Mouse (Mus musculus): ENCODE data around the gene Nosip.

The Nosip gene

DNA sequence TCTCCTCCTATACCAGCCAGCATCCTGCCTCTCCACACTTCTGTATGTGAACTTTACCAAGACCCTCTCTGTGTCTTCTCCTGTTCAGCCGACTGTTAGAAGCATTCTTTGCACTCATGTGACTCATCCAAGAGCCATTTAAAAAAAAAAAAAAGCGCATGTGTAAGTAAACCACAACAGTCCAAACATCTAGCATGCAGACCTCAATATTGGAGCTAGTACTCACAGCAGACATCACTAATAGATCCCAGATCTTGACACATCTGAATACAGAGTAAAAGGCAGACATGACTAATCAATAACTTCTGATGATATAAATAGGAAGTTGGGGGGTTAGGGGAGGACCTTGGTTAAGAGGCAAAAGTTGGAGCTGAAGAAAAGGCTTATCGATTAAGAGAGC lies 26.6 kb upstream of the Nosip start:
- no peak for DNase-seq (ENCODE audit: low spot score in 2 of 2)

GRCm38 (mm10) chr7:45036702-45037101 lies 25.5 kb upstream of the Nosip start:
- DNase-seq (ENCODE audit: low spot score in 2 of 2) = no peak

DNA sequence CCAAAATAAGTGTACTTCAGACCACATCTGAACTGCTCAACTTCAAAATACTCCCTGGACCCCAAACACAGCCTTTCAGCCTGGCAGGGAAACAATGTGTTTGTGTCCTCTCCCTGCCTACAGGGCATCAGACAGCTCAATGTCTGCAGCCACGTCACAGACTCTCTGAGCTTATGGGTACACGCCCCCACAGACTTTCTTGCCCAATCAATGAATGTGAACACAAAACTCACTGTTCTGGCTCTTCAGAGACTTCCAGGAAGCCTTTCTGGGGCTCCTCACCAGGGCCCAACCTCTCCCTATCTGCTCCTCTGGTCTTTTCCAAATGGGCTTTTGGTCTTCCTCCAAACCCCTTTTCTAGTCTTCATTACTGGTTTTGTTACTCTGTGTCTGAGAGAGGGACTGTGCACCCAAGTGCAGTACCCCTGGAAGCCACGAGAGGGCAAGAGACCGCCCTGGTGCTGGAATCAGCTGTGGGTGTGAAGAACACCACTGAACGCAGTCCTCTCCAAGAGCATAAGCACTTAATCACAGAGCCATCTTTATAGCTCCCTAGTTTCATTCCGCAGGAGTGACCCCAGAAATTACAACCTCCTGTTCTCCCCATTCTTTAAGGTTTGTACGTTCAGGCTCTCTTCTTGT lies 24.4 kb upstream of the Nosip start:
- peak; percentile 57 to 58 for DNase-seq (ENCODE audit: low spot score in 2 of 2)

DNA sequence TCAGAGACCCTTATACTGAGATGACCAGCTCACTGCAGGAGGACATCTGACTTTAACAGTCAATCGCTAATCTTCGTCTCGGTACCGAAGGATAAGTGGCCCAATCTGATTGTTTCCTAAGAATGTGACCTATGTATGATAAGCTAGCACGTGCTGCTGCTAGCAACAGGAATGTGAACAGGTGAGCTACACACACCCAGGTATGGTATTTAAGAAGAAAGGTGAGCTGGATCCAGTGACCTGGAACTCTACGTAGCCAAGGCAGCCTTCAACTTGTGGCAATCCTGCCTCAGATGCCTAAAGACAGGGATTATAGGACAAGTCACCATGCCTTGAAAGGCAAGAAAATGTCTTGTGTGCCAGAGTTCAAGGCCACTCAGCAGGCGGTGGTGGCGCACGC lies 23.8 kb upstream of the Nosip start:
- DNase-seq (ENCODE audit: low spot score in 2 of 2) = no peak

DNA sequence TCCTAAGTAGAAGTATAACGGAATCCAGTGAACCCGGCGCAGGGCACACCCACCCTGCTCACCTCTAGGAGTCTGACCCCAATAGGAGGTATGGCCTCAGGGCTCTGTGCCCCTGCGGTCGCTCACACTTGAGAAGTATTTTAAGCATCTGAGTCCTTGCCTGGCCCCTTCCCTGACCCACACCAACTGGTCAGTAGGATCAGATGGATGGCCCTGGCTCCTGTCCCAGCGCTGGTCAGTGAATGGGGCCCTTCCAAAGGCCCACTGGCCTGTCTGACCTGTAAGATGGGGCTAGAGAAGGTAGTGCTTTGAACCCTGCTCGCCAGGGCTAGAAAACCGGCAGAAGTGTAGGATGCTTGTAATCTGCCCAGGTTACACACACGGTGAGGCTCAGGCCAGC lies 21.4 kb upstream of the Nosip start:
- no peak for DNase-seq (ENCODE audit: low spot score in 2 of 2)

DNA sequence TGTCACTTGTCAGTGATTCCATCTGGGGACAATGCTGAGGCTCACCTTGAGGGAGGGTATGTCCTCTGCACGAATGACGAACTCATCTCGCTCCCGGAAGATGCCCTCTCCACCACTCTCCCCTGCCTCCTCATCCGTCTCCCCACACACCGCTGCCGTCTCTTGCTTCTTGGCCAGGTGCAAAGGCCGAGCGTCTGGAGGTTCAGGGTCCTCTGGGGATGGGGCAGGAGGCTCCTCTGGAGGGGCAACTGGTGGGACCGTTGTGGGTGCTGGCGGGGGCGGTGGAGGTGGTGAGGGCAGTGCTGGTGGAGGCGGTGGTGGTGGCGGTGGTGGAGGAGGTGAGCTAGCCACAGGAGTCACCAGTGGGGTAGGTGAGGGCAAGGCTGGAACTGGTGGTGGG lies 18.9 kb upstream of the Nosip start:
- no peak for DNase-seq (ENCODE audit: low spot score in 2 of 2)

DNA sequence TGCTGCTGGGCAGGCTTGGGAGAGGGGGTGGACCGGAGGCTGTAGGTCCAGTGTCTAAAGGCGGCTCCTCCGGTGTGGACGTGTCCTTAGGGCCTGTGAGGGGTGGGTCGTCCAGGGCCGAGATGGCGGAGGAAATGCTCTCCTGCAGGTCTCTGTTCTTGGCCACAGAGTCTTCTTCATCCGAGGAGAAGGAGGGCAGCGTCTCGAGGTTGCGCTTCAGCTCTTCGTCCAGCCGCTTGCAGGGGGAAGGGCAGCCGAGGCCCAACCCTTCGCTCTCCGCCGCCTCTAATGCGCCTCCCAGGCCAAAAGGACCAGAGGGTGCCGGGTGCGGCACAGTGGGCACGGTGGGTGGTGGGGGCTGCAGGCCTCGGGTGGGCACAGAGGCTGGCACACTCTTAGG lies 16.5 kb upstream of the Nosip start:
- no peak for DNase-seq (ENCODE audit: low spot score in 2 of 2)

DNA sequence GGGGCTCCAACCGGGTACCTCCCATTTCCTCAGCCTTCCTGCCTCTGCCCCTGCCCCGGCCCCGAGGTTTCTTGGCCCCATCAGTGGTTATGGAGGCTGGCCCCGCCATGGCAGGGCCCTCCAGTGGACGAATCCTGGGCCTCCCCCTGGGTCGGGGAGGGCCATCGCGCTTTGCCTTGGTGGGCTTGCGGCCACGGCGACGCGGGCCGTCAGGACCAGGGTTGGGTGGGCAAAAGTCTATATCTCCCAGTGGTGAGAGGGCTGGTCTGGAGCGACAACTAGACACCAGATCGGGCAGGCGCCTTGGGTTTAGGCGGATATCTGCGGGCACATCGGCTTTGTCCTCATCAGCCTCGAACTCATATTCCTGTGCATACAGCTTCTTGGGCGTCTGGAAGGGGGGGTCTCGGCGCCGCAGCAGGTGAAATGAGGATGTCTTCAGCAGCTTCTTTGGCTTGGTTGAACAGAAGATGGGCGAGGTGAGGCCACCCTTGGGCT lies 15.3 kb upstream of the Nosip start:
- DNase-seq (ENCODE audit: low spot score in 2 of 2) = no peak

GRCm38 (mm10) chr7:45047491-45047890 lies 14.7 kb upstream of the Nosip start:
- no peak for DNase-seq (ENCODE audit: low spot score in 2 of 2)

GRCm38 (mm10) chr7:45048001-45048890 lies 14.0 kb upstream of the Nosip start:
- no peak for DNase-seq (ENCODE audit: low spot score in 2 of 2)

- no peak for DNase-seq (ENCODE audit: low spot score in 2 of 2)
Measured at GRCm38 (mm10) chr7:45048923-45049657, 13.1 kb upstream of the Nosip start.

- peak; percentile 34 to 57 for DNase-seq (ENCODE audit: low spot score in 2 of 2)
Measured at GRCm38 (mm10) chr7:45050945-45051600, 11.2 kb upstream of the Nosip start.

- no peak for DNase-seq (ENCODE audit: low spot score in 2 of 2)
Measured at GRCm38 (mm10) chr7:45051601-45051974, 10.6 kb upstream of the Nosip start.

DNA sequence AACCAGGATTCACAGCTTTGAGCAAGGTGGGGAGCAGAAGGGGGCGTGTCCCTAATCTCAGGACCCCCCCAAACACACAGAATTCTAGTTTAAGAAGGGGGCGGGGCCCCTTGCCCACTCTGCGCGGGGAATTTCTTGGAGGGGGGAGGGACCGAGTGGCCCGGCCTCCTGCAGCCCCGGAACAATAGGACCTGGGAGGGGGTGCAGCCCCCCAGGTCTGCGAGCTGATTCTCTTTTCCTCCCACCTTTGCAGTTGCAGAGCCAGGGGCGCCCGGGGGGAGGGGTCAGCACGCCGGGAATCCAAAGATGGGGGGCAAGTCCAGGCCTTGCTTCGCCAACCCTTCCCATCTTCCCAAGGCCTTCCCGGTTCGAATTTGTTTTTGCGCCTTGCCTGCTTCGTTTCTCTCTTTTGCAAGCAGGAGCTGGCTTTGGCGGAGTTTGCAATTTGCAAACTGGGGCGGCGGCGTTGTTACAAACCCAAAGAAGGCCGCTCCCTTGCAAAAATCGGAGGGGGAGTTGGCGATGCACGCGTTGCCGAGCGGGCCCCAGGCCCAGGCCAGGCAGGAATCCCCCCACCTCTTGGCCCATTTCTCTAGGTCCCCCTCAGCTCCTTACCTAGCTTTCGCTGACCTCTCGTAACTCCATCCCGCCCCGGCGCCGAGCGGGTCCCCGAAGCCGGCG lies 9.9 kb upstream of the Nosip start:
- peak; percentile 37 to 46 for DNase-seq (ENCODE audit: low spot score in 2 of 2)

DNA sequence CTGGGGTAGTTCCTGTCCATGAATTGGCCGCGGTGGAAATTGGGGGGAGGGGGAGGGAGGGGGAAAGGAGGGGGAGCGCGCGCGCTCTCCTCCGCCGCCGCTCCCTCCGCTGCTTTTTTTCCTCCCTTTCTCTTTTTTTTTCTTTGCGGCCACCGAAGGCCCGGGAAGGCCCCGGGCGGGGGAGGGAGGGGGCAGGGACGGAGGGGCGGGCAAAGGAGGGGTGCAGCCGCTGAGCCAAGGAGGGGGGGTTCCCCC lies 9.4 kb upstream of the Nosip start, which contains the start of gene Prr12:
Gene Prr12 (minus strand): TSS at position 20 of the 255 bp plus-strand sequence.
- no peak for DNase-seq (ENCODE audit: low spot score in 2 of 2)

- DNase-seq (ENCODE audit: low spot score in 2 of 2) = peak; percentile 83 to 86
Measured at GRCm38 (mm10) chr7:45053117-45053930, 8.9 kb upstream of the Nosip start.

DNA sequence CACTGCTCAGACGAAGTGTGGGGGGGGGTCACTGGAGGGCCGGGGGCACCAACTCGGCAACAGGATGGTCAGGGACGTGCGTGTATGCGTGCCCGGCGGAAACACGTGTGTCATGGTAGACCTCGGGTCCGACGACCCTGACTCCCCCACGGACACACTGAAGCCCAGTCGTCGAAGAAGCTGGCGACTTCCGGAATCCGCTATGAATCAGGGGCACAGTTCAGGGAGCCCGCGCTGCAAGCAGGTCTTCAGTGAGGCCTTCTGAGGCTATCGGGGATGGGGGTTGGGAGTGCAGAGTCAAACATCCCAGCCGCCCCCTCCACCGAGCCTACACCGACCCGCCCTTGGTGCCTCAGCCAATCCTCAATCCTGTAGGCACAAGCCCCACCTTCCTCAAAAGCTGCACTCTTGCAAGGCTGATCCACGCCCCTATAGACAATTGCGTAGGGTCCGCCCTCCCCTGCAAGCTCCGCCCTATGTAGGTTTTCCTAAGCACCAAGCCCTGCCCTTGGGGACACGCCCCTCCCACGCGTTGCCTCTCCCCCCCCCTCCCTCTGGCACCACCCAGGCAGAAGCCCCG lies 8.2 kb upstream of the Nosip start:
- peak; percentile 98 for DNase-seq (ENCODE audit: low spot score in 2 of 2)

GRCm38 (mm10) chr7:45056329-45056971 lies 5.8 kb upstream of the Nosip start:
- DNase-seq (ENCODE audit: low spot score in 2 of 2) = no peak

DNA sequence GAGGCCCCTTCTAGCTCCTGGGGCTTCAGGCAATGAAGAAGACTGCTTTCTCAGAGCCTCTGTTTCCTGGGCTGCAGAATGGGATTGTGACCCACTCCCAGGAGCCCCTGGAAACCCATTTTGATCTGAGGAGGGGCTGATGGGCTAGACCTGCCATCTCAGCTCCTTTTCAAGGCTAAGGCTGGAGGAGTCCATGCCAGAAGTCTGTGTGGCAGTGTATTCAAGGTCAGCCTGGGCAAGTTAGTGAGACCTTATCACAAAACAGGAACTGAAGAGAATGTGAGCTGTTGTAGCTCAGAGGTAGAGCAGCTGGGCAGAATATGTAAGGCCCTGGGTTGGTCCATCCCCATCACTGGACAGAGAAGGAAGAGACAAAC lies 5.3 kb upstream of the Nosip start:
- no peak for DNase-seq (ENCODE audit: low spot score in 2 of 2)
